Mouse (Mus musculus) myocyte (in vitro differentiated cells): Measurements from ENCODE around the gene Cog4.

Source experiments
- MAX ChIP-seq: IDR thresholded peaks from one replicate; pipeline ENCODE4 v1.6.1; 2011; ENCODE audit warnings: low read depth, mild to moderate bottlenecking, control low read depth
- MYOD1 ChIP-seq, 3 experiments: IDR thresholded peaks; one replicate each; pipeline ENCODE4 v1.6.1; 2011; ENCODE audit warnings: control low read depth in 2 of 3, low read depth in 2 of 3, mild to moderate bottlenecking in 2 of 3, moderate library complexity in 1 of 3; ENCODE audit not compliant: insufficient read length in 2 of 3, control insufficient read depth in 1 of 3
- POLR2A ChIP-seq: IDR thresholded peaks from one replicate; pipeline ENCODE4 v1.6.1; 2011; ENCODE audit warnings: low read depth, mild to moderate bottlenecking, control low read depth, moderate library complexity; ENCODE audit not compliant: insufficient read length
- TCF12 ChIP-seq: IDR thresholded peaks from one replicate; pipeline ENCODE4 v1.6.1; 2011; ENCODE audit warnings: mild to moderate bottlenecking, control low read depth; ENCODE audit not compliant: poor library complexity, insufficient read depth, severe bottlenecking
- USF1 ChIP-seq: IDR thresholded peaks from one replicate; pipeline ENCODE4 v1.6.1; 2011; ENCODE audit warnings: low read depth, mild to moderate bottlenecking, control low read depth, moderate library complexity

DNA sequence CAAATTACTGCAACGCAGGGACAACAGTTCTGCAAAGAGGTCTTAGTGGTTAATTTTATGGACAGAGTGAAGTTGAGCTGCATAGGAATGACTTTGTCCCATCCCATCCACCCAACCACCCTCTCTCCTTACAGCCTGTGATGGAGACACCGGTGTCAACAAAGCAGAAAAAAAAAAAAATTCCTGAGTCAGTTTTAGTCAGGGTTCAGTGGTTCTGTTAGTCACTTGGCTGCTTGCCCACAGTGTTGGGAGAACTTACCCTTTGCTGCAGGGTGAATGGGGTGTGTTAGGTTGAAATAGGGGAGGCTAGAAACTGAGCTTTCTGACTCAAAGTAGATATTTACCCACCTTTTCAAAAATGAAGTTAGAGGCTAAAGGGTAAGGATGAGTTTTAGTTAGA is 71.0 kb downstream of the Cog4 start:
- TF ChIP-seq TCF12 (no peak), POLR2A (no peak), USF1 (no peak), MAX (no peak), MYOD1 (IDR thresholded peaks at IDR 0.05; ENCODE audit: control insufficient read depth in 1 of 3, insufficient read length in 2 of 3, low read depth in 2 of 3) (no peak)
